Mouse (Mus musculus) heart, postnatal 25 days (tissue): ENCODE results near the gene Ppp1ca. TPM values are rescaled to one million over a fixed set of nuclear protein-coding genes. Genes with fewer than 3 reads are reported as not detected.
A peak's percentile ranks its signal among the peaks of the same experiment; 100 is the strongest.

Experiments used
- DNase-seq: peaks from one replicate; pipeline ENCODE4 v3.0.0; 2022; ENCODE audit warnings: low spot score
- intact Hi-C: fragments of 180-260 bp; cut with DNase I; formaldehyde crosslinking; loops from one replicate; pipeline ENCODE4 v1.15.1; 2025
- microRNA-seq: library from miRNA; unstranded; fragments of <30 nt; microRNA quantifications from one replicate; pipeline ENCODE4 v1.2.0, GENCODE M21; 2022
- total RNA-seq, 2 experiments: library from RNA; stranded (reverse); gene quantifications; 2 replicates each; pipeline ENCODE4 v1.2.3; 2021

Ppp1ca gene
- total RNA-seq, 2 experiments from 2014 or later, result 337 TPM

- intact Hi-C loops, result loop anchor here (1.0 to 5.0 kb wide), 4 partner anchors 21 to 211 kb away; partner anchors contain the start of gene Pitpnm1
- DNase-seq, result peak; percentile 63
Observed at GRCm38 (mm10) chr19:4227894-4228678, 36.2 kb downstream of the Ppp1ca start.

- intact Hi-C loops, result loop anchor here (1.0 to 5.0 kb wide), 4 partner anchors 22 to 212 kb away; partner anchors contain the start of gene Pitpnm1
- DNase-seq, result no peak
Observed at GRCm38 (mm10) chr19:4228891-4229290, 37.0 kb downstream of the Ppp1ca start.

- intact Hi-C loops, result loop anchor here (2.0 to 5.0 kb wide), 3 partner anchors 107 to 212 kb away; partner anchors contain the start of gene Pitpnm1
- DNase-seq, result no peak
Observed at GRCm38 (mm10) chr19:4229451-4230076, 37.7 kb downstream of the Ppp1ca start.

GRCm38 (mm10) chr19:4230415-4230814, 38.5 kb downstream of the Ppp1ca start:
- no peak for DNase-seq
- intact Hi-C loops, result no loop called here

- intact Hi-C loops, result no loop called here
- DNase-seq, result peak; percentile 98
Observed at GRCm38 (mm10) chr19:4231253-4232185, 39.7 kb downstream of the Ppp1ca start, which contains the start of gene Pold4. Gene Pold4 (plus strand): TSS chr19:4231899.

GRCm38 (mm10) chr19:4232186-4232572, 40.3 kb downstream of the Ppp1ca start:
- intact Hi-C loops, result no loop called here

GRCm38 (mm10) chr19:4232651-4233050, 40.8 kb downstream of the Ppp1ca start:
- intact Hi-C loops, result no loop called here
- DNase-seq, result no peak

More at GRCm38 (mm10) chr19:4232186-4232572, 40.3 kb downstream of the Ppp1ca start:
- no peak for DNase-seq

- intact Hi-C loops, result no loop called here
- DNase-seq, result no peak
Observed at GRCm38 (mm10) chr19:4234548-4234947, 42.7 kb downstream of the Ppp1ca start.

GRCm38 (mm10) chr19:4240247-4240668, 48.4 kb downstream of the Ppp1ca start:
- no peak for DNase-seq
- intact Hi-C loops, result no loop called here

GRCm38 (mm10) chr19:4242416-4242815, 50.6 kb downstream of the Ppp1ca start:
- intact Hi-C loops, result no loop called here
- DNase-seq, result no peak

- DNase-seq, result no peak
- intact Hi-C loops, result no loop called here
Observed at GRCm38 (mm10) chr19:4244775-4245174, 52.9 kb downstream of the Ppp1ca start.

Small RNA genes lying within 50 kb of the gene (microRNA-seq; reads per million reads assigned to microRNA genes)
- gene Gm26115, result not detected

Other genes with a start within 250 kb of the Ppp1ca start
- 1 to 10 TPM in 1 of 2 experiments, under 1 TPM in 1; 0.60 to 1.1 TPM for gene Aldh3b3, start 233.4 kb upstream of the Ppp1ca start, total RNA-seq
- gene Aldh3b2, start 219.7 kb upstream of the Ppp1ca start, total RNA-seq, result under 1 TPM; 0.14 to 0.23 TPM
- gene Acy3, start 205.5 kb upstream of the Ppp1ca start, total RNA-seq, result 10 to 100 TPM; 20.3 to 21.5 TPM
- not detected for gene Tbx10, start 199.3 kb upstream of the Ppp1ca start, total RNA-seq
- gene Nudt8, start 191.5 kb upstream of the Ppp1ca start, total RNA-seq, result 100 to 1,000 TPM; 109 to 118 TPM
- 1 to 10 TPM; 2.0 to 2.2 TPM for gene Gm49405, start 191.4 kb upstream of the Ppp1ca start, total RNA-seq
- 100 to 1,000 TPM; 148 to 152 TPM for gene Doc2g, start 188.8 kb upstream of the Ppp1ca start, total RNA-seq
- 1,000 to 10,000 TPM; 1,136 to 1,167 TPM for gene Ndufv1, start 179.3 kb upstream of the Ppp1ca start, total RNA-seq
- gene Gstp1, start 154.1 kb upstream of the Ppp1ca start, total RNA-seq, result 100 to 1,000 TPM; 321 to 327 TPM
- gene Gstp2, start 146.0 kb upstream of the Ppp1ca start, total RNA-seq, result 100 to 1,000 TPM in 1 of 2 experiments, 10 to 100 TPM in 1; 87.8 to 116 TPM
- not detected for gene Gstp3, start 132.5 kb upstream of the Ppp1ca start, total RNA-seq
- not detected for gene Cabp2, start 110.5 kb upstream of the Ppp1ca start, total RNA-seq
- gene Cdk2ap2, start 94.9 kb upstream of the Ppp1ca start, total RNA-seq, result 10 to 100 TPM; 36.6 to 45.1 TPM
- 10 to 100 TPM; 20.8 to 22.1 TPM for gene Pitpnm1, start 92.1 kb upstream of the Ppp1ca start, total RNA-seq
- gene Aip, start 66.2 kb upstream of the Ppp1ca start, total RNA-seq, result 10 to 100 TPM; 54.2 to 56.8 TPM
- gene Gpr152, start 52.3 kb upstream of the Ppp1ca start, total RNA-seq, result not detected
- gene Cabp4, start 48.0 kb upstream of the Ppp1ca start, total RNA-seq, result under 1 TPM in 1 of 2 experiments, not detected in 1; 0.31 TPM
- 10 to 100 TPM; 53.4 to 57.6 TPM for gene Coro1b, start 43.4 kb upstream of the Ppp1ca start, total RNA-seq
- 1 to 10 TPM in 1 of 2 experiments, under 1 TPM in 1; 0.94 to 1.5 TPM for gene Ptprcap, start 38.5 kb upstream of the Ppp1ca start, total RNA-seq
- gene Rps6kb2, start 28.7 kb upstream of the Ppp1ca start, total RNA-seq, result 10 to 100 TPM; 16.5 to 16.8 TPM
- gene Carns1, start 16.6 kb upstream of the Ppp1ca start, total RNA-seq, result 10 to 100 TPM; 33.5 to 34.1 TPM
- 1 to 10 TPM; 9.2 to 9.3 TPM for gene Tbc1d10c, start 781 bp upstream of the Ppp1ca start, total RNA-seq
- gene Rad9a, start 9.6 kb downstream of the Ppp1ca start, total RNA-seq, result 1 to 10 TPM; 5.3 to 5.8 TPM
- 1 to 10 TPM in 1 of 2 experiments, under 1 TPM in 1; 0.94 to 2.0 TPM for gene Clcf1, start 22.2 kb downstream of the Ppp1ca start, total RNA-seq
- not detected for gene AC109138.7, start 22.3 kb downstream of the Ppp1ca start, total RNA-seq
- 10 to 100 TPM in 1 of 2 experiments, 1 to 10 TPM in 1; 9.7 to 11.1 TPM for gene Pold4, start 39.8 kb downstream of the Ppp1ca start, total RNA-seq
- 1 to 10 TPM; 5.8 to 6.6 TPM for gene Ssh3, start 77.1 kb downstream of the Ppp1ca start, total RNA-seq
- gene Ankrd13d, start 91.1 kb downstream of the Ppp1ca start, total RNA-seq, result 1 to 10 TPM; 1.2 to 1.5 TPM
- gene Grk2, start 114.2 kb downstream of the Ppp1ca start, total RNA-seq, result 10 to 100 TPM; 49.3 to 57.9 TPM
- gene Kdm2a, start 206.2 kb downstream of the Ppp1ca start, total RNA-seq, result 10 to 100 TPM; 35.3 to 44.0 TPM
- gene Rhod, start 247.4 kb downstream of the Ppp1ca start, total RNA-seq, result 1 to 10 TPM; 4.6 to 6.4 TPM